Mouse (Mus musculus): ENCODE measurements around the gene Hcar1.

DNA sequence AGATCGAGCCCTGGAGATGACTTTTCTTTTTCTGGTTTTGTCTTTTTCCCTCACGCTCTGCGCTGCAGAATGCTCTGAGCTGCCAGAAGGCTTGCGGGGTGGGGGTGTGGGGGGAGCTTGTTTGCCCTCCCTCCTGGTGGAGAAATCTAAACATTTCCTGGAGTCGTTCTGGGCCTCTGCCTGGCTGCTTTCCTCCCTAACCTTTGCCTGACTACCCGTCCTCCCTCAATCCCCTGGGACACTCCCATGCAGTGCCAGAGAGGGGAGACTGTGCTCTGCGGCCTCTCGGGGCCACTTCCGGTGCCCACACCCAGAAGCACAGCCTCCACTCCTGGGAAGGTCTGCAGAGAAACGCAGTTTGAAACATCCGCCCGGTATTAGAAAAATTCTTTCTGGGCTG lies at the start of gene Hcar1:
- TF ChIP-seq CTCF (IDR thresholded peaks at IDR 0.05; ENCODE audit: control insufficient read depth, insufficient read depth, insufficient replicate concordance, low read depth, low read length) (no peak), POLR2A (IDR thresholded peaks at IDR 0.05; ENCODE audit: control insufficient read depth, low read depth, low read length) (no peak)

Measured in testis, adult 2 months (tissue).